Mouse (Mus musculus) ES-E14 (cell line): ENCODE data around the gene Mrpl2. TPM values are rescaled to one million over a fixed set of nuclear protein-coding genes. Genes with fewer than 3 reads are reported as not detected.

Experiments used
- DNase-seq: peaks from one replicate; pipeline ENCODE4 v3.0.0-alpha.2; 2013; ENCODE audit warnings: low read depth, low spot score
- H3K27ac ChIP-seq: 2 replicates; pipeline ENCODE4 v1.5.1; 2012; ENCODE audit warnings: low read depth, mild to moderate bottlenecking, low read length, moderate library complexity, mixed read lengths; ENCODE audit not compliant: poor library complexity, insufficient read depth, severe bottlenecking
- H3K36me3 ChIP-seq: 2 replicates; pipeline ENCODE4 v1.6.1; 2012; ENCODE audit warnings: mild to moderate bottlenecking, low read length, moderate library complexity, mixed read lengths; ENCODE audit not compliant: control insufficient read depth, poor library complexity, insufficient read depth, severe bottlenecking
- H3K4me1 ChIP-seq, 2 experiments: fragments of 150-350 bp in 1 of 2; sonication (generic) in 1 of 2; 2 replicates each; pipeline ENCODE4 v1.6.1; 2012; ENCODE audit warnings: low read length in 2 of 2, mild to moderate bottlenecking in 1 of 2, mixed read lengths in 1 of 2; ENCODE audit not compliant: control insufficient read depth in 2 of 2, insufficient read depth in 2 of 2, poor library complexity in 1 of 2
- H3K4me3 ChIP-seq, 2 experiments: fragments of 150-350 bp in 1 of 2; sonication (generic) in 1 of 2; 2 replicates each; pipeline ENCODE4 v1.5.1; 2012; ENCODE audit warnings: low read length in 2 of 2, low read depth in 1 of 2, mild to moderate bottlenecking in 1 of 2, mixed read lengths in 1 of 2; ENCODE audit not compliant: insufficient read depth in 1 of 2, poor library complexity in 1 of 2, severe bottlenecking in 1 of 2
- H3K9ac ChIP-seq: 2 replicates; pipeline ENCODE4 v1.6.1; 2012; ENCODE audit warnings: low read depth, mild to moderate bottlenecking, low read length, mixed read lengths; ENCODE audit not compliant: poor library complexity, insufficient read depth, severe bottlenecking
- H3K9me3 ChIP-seq: fragments of 150-350 bp; sonication (generic); 2 replicates; pipeline ENCODE4 v1.6.1; 2012; ENCODE audit warnings: low read depth, mild to moderate bottlenecking, low read length; ENCODE audit not compliant: control insufficient read depth, insufficient read depth
- CHD2 ChIP-seq: IDR thresholded peaks from 2 replicates; pipeline ENCODE4 v1.6.1; 2014; ENCODE audit warnings: mild to moderate bottlenecking, low read depth, low read length, inconsistent platforms
- HCFC1 ChIP-seq: IDR thresholded peaks from 2 replicates; pipeline ENCODE4 v1.6.1; 2012; ENCODE audit warnings: low read length, inconsistent platforms, borderline replicate concordance; ENCODE audit not compliant: insufficient read depth
- MAFK ChIP-seq: IDR thresholded peaks from 2 replicates; pipeline ENCODE4 v1.6.1; 2014; ENCODE audit warnings: mild to moderate bottlenecking, low read depth, low read length, inconsistent platforms; ENCODE audit not compliant: insufficient read depth
- ZC3H11A ChIP-seq: IDR thresholded peaks from 2 replicates; pipeline ENCODE4 v1.6.1; 2012; ENCODE audit warnings: low read depth, mild to moderate bottlenecking, inconsistent platforms, low read length, borderline replicate concordance
- ZNF384 ChIP-seq: IDR thresholded peaks from 2 replicates; pipeline ENCODE4 v1.6.1; 2012; ENCODE audit warnings: low read depth, low read length, inconsistent platforms
- in situ Hi-C, 2 experiments: fragments of 600-800 bp; cut with MboI; formaldehyde crosslinking; loops; one replicate each; pipeline ENCODE4 v1.15.1; 2025; ENCODE audit warnings: low sequenced_read_pairs in 2 of 2, inconsistent platforms in 1 of 2; ENCODE audit not compliant: unreplicated experiment in 2 of 2
- total RNA-seq: library from RNA; depleted of rRNA; stranded (reverse); fragments of 300-350 nt; gene quantifications from 2 replicates; pipeline ENCODE4 v1.2.3, GENCODE M21; 2012

The Mrpl2 gene
- total RNA-seq, 1 experiment = 205 TPM

- Histone ChIP-seq H3K27ac (no peak overlapping the region), H3K9me3 (no peaks in the 10 kb centered on the region), H3K4me3 (peak overlapping the region in 1 of 2 experiments; percentile 51; a peak in 2 of 4 replicates), H3K4me1 (peaks cover 25 to 49% of the 10 kb centered on the region in 2 experiments), H3K9ac (peak overlapping the region; percentile 31; the same call in 1 of the 2 replicates), H3K36me3 (no peaks in the 10 kb centered on the region; the same call in 1 of the 2 replicates)
- DNase-seq = no peak
- in situ Hi-C loops = no loop called here
- TF ChIP-seq ZNF384 (no peak), HCFC1 (no peak), MAFK (no peak), CHD2 (no peak), ZC3H11A (no peak)
Measured at GRCm38 (mm10) chr17:46619683-46620357, 26.2 kb upstream of the Mrpl2 start.

GRCm38 (mm10) chr17:46621324-46621723, 24.7 kb upstream of the Mrpl2 start:
- Histone ChIP-seq H3K4me3 (0 out of 4 replicates have a peak overlapping the region, but pooled peaks of 1 of the 2 experiments have one; percentile 3), H3K36me3 (no peaks in the 10 kb centered on the region), H3K9me3 (no peaks in the 10 kb centered on the region), H3K9ac (0 out of 2 replicates have a peak overlapping the region, but pooled peaks have one; percentile 5), H3K4me1 (peaks cover 28 to 48% of the 10 kb centered on the region in 2 experiments), H3K27ac (no peak overlapping the region)
- DNase-seq = no peak
- TF ChIP-seq MAFK (no peak), HCFC1 (no peak), ZC3H11A (no peak), CHD2 (no peak), ZNF384 (no peak)
- in situ Hi-C loops = no loop called here

GRCm38 (mm10) chr17:46622269-46622668, 23.8 kb upstream of the Mrpl2 start:
- peak overlapping the region; percentile 25 to 30; a peak in 2 of 4 replicates for H3K4me3 ChIP-seq
- H3K9me3 ChIP-seq = no peaks in the 10 kb centered on the region
- in situ Hi-C loops = no loop called here
- peak overlapping the region; percentile 10; the same call in 1 of the 2 replicates for H3K9ac ChIP-seq
- TF ChIP-seq CHD2 (no peak), ZNF384 (no peak), ZC3H11A (no peak), HCFC1 (no peak), MAFK (no peak)
- no peaks in the 10 kb centered on the region for H3K36me3 ChIP-seq
- no peak for DNase-seq
- H3K27ac ChIP-seq = no peak overlapping the region
- peaks cover 28 to 54% of the 10 kb centered on the region in 2 experiments for H3K4me1 ChIP-seq

- peak overlapping the region; percentile 37 to 49; a peak in 3 of 4 replicates for H3K4me3 ChIP-seq
- no peaks in the 10 kb centered on the region for H3K9me3 ChIP-seq
- peaks cover 17 to 58% of the 10 kb centered on the region in 2 experiments for H3K4me1 ChIP-seq
- in situ Hi-C loops = no loop called here
- no peaks in the 10 kb centered on the region for H3K36me3 ChIP-seq
- H3K9ac ChIP-seq = peak overlapping the region; percentile 66
- no peak for DNase-seq
- peak overlapping the region; percentile 55 for H3K27ac ChIP-seq
- TF ChIP-seq ZNF384 = no peak
- TF ChIP-seq ZC3H11A = no peak
- TF ChIP-seq HCFC1 = no peak
- TF ChIP-seq MAFK = no peak
- no peak for TF ChIP-seq CHD2
Measured at GRCm38 (mm10) chr17:46623819-46624557, 22.0 kb upstream of the Mrpl2 start.
